Mouse (Mus musculus): ENCODE results near the gene Mcu. TPM values are rescaled to one million over a fixed set of nuclear protein-coding genes. Genes with fewer than 3 reads are reported as not detected.

The Mcu gene
- polyA plus RNA-seq, 1 experiment from 2014 or later, result 19.5 TPM

GRCm38 (mm10) chr10:59602043-59602442, 14.4 kb downstream of the Mcu start:
- Histone ChIP-seq H3K4me3 (ENCODE audit: low read depth, low read length) (no peak overlapping the region), H3K27me3 (replicated peaks; ENCODE audit: control insufficient read depth, insufficient read depth, low read length) (no peaks in the 10 kb centered on the region), H3K9me3 (replicated peaks; ENCODE audit: control insufficient read depth, low read length) (no peaks in the 10 kb centered on the region), H3K27ac (ENCODE audit: low read depth, low read length) (no peak overlapping the region), H3K4me2 (ENCODE audit: low read length) (no peak overlapping the region), H3K9ac (ENCODE audit: low read length) (no peak overlapping the region), H3K36me3 (ENCODE audit: control insufficient read depth, insufficient read depth, low read length) (no peaks in the 10 kb centered on the region), H3K4me1 (ENCODE audit: control insufficient read depth, insufficient read depth, low read length) (no peaks in the 10 kb centered on the region)
- WGBS, result 71% methylated on average over 8 of the region's 8 CpGs
- DNase-seq (ENCODE audit: low spot score) (peak; percentile 41), ATAC-seq (no peak)

DNA sequence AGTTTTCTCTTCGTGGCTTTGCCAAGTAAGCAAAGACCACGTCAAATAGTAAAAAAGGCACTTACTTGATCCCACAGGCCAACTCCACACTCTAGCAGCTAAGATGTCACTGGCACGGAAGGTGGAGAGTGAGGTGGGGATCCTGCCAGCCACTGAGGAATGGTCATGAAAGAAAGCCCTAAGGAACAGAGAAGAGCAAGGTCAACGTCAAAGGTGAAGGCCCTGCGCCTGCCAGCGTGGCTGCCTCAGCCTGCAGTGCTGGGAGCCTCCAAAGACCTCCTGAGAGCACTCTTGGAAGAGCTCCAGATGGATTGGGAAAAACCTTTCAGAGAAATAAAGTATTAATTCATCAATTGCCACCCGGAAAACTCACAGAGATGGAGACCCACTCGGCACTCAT, 16.0 kb downstream of the Mcu start:
- Histone ChIP-seq H3K4me2 (ENCODE audit: low read length) (no peak overlapping the region), H3K36me3 (ENCODE audit: control insufficient read depth, insufficient read depth, low read length) (0 out of 2 replicates have a peak, but pooled peaks cover 3% of the 10 kb centered on the region), H3K9ac (ENCODE audit: low read length) (no peak overlapping the region), H3K27me3 (replicated peaks; ENCODE audit: control insufficient read depth, insufficient read depth, low read length) (no peaks in the 10 kb centered on the region), H3K4me3 (ENCODE audit: low read depth, low read length) (no peak overlapping the region), H3K9me3 (replicated peaks; ENCODE audit: control insufficient read depth, low read length) (no peaks in the 10 kb centered on the region), H3K4me1 (ENCODE audit: control insufficient read depth, insufficient read depth, low read length) (no peaks in the 10 kb centered on the region), H3K27ac (ENCODE audit: low read depth, low read length) (no peak overlapping the region)
- no peak for DNase-seq (ENCODE audit: low spot score)
- 87% methylated on average over 8 of the region's 8 CpGs for WGBS
- no peak for ATAC-seq

DNA sequence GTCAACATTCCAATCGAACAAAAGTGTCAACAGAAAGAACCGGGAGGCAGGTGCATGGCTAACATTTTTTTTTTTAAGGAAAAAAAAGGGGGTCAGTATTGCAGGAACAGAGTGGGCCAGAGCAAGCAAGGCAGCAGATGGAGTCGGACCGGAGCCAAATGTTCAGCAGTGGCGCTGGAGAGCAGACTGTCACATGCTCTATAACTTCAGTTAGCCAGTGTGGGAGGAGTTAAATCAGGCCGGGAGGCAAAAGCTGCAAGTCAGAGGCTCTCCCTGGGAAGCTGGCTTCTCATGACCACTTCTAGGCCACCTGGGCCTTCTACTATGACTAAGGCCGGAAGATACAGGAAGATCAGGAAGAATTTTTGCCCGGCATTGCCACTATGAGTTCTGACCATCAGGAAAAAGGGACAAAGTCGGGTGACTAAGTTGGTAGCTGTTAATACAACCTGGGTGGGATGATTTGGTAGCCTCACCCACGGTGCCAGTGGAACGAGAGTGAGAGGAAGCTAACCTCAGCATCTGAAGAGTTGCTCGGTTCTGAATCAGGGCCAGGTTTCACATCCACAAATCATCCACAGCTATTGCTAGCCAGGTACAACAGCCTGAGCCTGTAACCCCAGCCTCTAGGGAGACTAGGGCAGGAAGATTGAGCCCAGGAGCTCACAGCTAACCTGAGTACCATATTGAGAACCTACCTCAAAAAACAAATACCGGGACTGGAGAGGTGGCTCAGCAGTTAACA, 22.5 kb downstream of the Mcu start:
- 74% methylated on average over 13 of the region's 13 CpGs for WGBS
- Histone ChIP-seq H3K9ac (ENCODE audit: low read length) (no peak overlapping the region), H3K4me2 (ENCODE audit: low read length) (no peak overlapping the region), H3K27ac (ENCODE audit: low read depth, low read length) (no peak overlapping the region), H3K9me3 (replicated peaks; ENCODE audit: control insufficient read depth, low read length) (no peaks in the 10 kb centered on the region), H3K27me3 (replicated peaks; ENCODE audit: control insufficient read depth, insufficient read depth, low read length) (no peaks in the 10 kb centered on the region), H3K4me3 (ENCODE audit: low read depth, low read length) (no peak overlapping the region), H3K4me1 (ENCODE audit: control insufficient read depth, insufficient read depth, low read length) (no peaks in the 10 kb centered on the region), H3K36me3 (ENCODE audit: control insufficient read depth, insufficient read depth, low read length) (0 out of 2 replicates have a peak, but pooled peaks cover 3% of the 10 kb centered on the region)
- DNase-seq (ENCODE audit: low spot score), result peak; percentile 55
- ATAC-seq, result 0 out of 2 replicates have a peak, but pooled peaks have one; percentile 52

DNA sequence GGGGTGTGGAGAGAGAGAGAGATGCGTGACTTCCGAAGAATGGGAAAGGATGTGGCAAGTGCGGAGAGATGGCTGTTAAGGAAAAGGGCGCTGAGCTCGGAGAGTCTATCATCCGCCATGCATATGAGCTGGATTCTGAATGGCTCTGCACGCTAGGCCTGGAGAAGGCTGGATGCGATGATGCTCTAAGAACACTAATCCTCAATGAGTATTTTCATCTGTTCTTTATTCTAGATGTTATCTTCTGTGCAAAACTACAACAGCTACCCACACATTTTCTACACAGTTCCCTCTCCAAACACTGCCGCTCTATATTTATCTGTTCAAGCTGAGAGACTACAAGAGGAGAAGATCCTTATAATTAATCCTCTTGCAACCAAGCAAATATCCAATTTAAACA, 25.9 kb downstream of the Mcu start:
- Histone ChIP-seq H3K27ac (ENCODE audit: low read depth, low read length) (no peak overlapping the region), H3K27me3 (replicated peaks; ENCODE audit: control insufficient read depth, insufficient read depth, low read length) (no peaks in the 10 kb centered on the region), H3K9me3 (replicated peaks; ENCODE audit: control insufficient read depth, low read length) (no peaks in the 10 kb centered on the region), H3K4me2 (ENCODE audit: low read length) (no peak overlapping the region), H3K36me3 (ENCODE audit: control insufficient read depth, insufficient read depth, low read length) (no peaks in the 10 kb centered on the region), H3K4me1 (ENCODE audit: control insufficient read depth, insufficient read depth, low read length) (no peaks in the 10 kb centered on the region), H3K4me3 (ENCODE audit: low read depth, low read length) (no peak overlapping the region), H3K9ac (ENCODE audit: low read length) (no peak overlapping the region)
- ATAC-seq (no peak), DNase-seq (ENCODE audit: low spot score) (no peak)
- WGBS, result 94% methylated on average over 9 of the region's 9 CpGs

- Histone ChIP-seq H3K4me1 (ENCODE audit: control insufficient read depth, insufficient read depth, low read length) (no peaks in the 10 kb centered on the region), H3K36me3 (ENCODE audit: control insufficient read depth, insufficient read depth, low read length) (no peaks in the 10 kb centered on the region), H3K9ac (ENCODE audit: low read length) (no peak overlapping the region), H3K27me3 (replicated peaks; ENCODE audit: control insufficient read depth, insufficient read depth, low read length) (no peaks in the 10 kb centered on the region), H3K4me2 (ENCODE audit: low read length) (no peak overlapping the region), H3K27ac (ENCODE audit: low read depth, low read length) (no peak overlapping the region), H3K4me3 (ENCODE audit: low read depth, low read length) (no peak overlapping the region), H3K9me3 (replicated peaks; ENCODE audit: control insufficient read depth, low read length) (no peaks in the 10 kb centered on the region)
- 93% methylated on average over 13 of the region's 13 CpGs for WGBS
- no peak for DNase-seq (ENCODE audit: low spot score)
- ATAC-seq, result no peak
Observed at GRCm38 (mm10) chr10:59589856-59590255, 26.6 kb downstream of the Mcu start.

- Histone ChIP-seq H3K27me3 (replicated peaks; ENCODE audit: control insufficient read depth, insufficient read depth, low read length) (no peaks in the 10 kb centered on the region), H3K4me2 (ENCODE audit: low read length) (no peak overlapping the region), H3K9me3 (replicated peaks; ENCODE audit: control insufficient read depth, low read length) (no peaks in the 10 kb centered on the region), H3K36me3 (ENCODE audit: control insufficient read depth, insufficient read depth, low read length) (no peaks in the 10 kb centered on the region), H3K4me1 (ENCODE audit: control insufficient read depth, insufficient read depth, low read length) (no peaks in the 10 kb centered on the region), H3K4me3 (ENCODE audit: low read depth, low read length) (no peak overlapping the region), H3K9ac (ENCODE audit: low read length) (no peak overlapping the region), H3K27ac (ENCODE audit: low read depth, low read length) (no peak overlapping the region)
- WGBS, result 90% methylated on average over 7 of the region's 7 CpGs
- DNase-seq (ENCODE audit: low spot score) (no peak), ATAC-seq (no peak)
Observed at GRCm38 (mm10) chr10:59589420-59589819, 27.1 kb downstream of the Mcu start.

DNA sequence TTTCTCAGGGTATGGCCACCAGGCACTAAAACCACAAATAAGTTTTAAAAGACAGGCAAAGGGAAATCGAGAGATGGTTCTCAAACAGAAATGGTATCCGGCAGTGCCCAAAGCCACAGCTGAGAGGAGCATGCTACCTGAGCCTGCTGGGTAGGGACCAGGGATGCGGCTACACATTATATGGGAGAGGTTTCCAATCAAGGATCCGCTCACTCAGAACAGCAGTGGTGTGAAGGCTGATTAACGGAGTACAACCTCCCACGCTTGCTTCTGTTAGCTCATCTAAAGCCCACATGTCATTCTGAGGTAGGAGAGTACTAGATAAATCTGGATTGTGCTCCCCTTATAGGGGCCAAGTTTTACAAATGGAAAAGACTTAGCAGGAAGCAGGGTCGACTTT, 28.4 kb downstream of the Mcu start:
- no peaks in the 10 kb centered on the region for H3K27me3 ChIP-seq (replicated peaks; ENCODE audit: control insufficient read depth, insufficient read depth, low read length)
- no peak for DNase-seq (ENCODE audit: low spot score)
- H3K9ac ChIP-seq (ENCODE audit: low read length), result no peak overlapping the region
- no peak for ATAC-seq
- no peaks in the 10 kb centered on the region for H3K36me3 ChIP-seq (ENCODE audit: control insufficient read depth, insufficient read depth, low read length)
- H3K4me2 ChIP-seq (ENCODE audit: low read length), result no peak overlapping the region
- no peak overlapping the region for H3K4me3 ChIP-seq (ENCODE audit: low read depth, low read length)
- no peaks in the 10 kb centered on the region for H3K4me1 ChIP-seq (ENCODE audit: control insufficient read depth, insufficient read depth, low read length)
- no peak overlapping the region for H3K27ac ChIP-seq (ENCODE audit: low read depth, low read length)
- H3K9me3 ChIP-seq (replicated peaks; ENCODE audit: control insufficient read depth, low read length), result no peaks in the 10 kb centered on the region
- WGBS, result 91% methylated on average over 7 of the region's 7 CpGs

DNA sequence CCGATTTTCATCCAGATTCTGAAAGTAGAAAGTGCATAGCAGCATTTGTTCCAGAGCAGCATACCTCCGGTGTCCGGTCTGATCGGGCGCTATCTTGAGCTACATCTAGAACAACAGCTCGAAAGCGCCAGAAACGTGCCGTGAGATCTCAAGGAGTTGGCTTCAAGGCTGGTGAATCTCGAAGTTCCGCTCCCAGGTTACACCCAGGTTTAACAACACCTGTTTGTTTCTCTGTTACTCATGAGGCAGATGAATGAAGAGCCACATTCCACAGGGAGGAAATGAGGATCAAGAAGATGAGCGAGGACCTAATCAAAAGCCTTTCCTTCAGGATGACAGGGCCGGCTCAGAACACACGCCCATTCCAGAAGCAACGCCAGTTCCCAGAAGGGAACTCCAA, 29.7 kb downstream of the Mcu start:
- Histone ChIP-seq H3K9ac (ENCODE audit: low read length) (no peak overlapping the region), H3K4me1 (ENCODE audit: control insufficient read depth, insufficient read depth, low read length) (no peaks in the 10 kb centered on the region), H3K9me3 (replicated peaks; ENCODE audit: control insufficient read depth, low read length) (no peaks in the 10 kb centered on the region), H3K4me3 (ENCODE audit: low read depth, low read length) (no peak overlapping the region), H3K36me3 (ENCODE audit: control insufficient read depth, insufficient read depth, low read length) (no peaks in the 10 kb centered on the region), H3K27me3 (replicated peaks; ENCODE audit: control insufficient read depth, insufficient read depth, low read length) (no peaks in the 10 kb centered on the region), H3K4me2 (ENCODE audit: low read length) (no peak overlapping the region), H3K27ac (ENCODE audit: low read depth, low read length) (no peak overlapping the region)
- 95% methylated on average over 15 of the region's 15 CpGs for WGBS
- DNase-seq (ENCODE audit: low spot score), result no peak
- no peak for ATAC-seq

DNA sequence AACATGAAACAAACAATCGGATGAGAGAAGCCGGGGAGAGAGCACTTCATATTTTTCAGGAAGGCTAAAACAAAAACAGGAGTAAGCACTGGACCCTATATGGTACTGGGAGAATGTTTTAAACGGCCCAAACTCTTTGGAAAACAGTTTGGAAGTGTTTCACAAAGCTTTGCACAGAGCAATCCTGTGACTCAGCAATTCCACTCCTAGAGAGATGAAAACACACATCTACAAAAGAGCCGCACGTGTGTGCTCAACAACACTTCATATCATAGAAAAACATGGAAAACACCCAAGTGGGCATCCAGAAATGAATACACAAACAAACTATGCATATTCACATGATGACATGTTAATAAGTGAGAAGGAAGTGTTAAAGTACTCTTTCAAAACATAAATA, 30.9 kb downstream of the Mcu start:
- Histone ChIP-seq H3K4me1 (ENCODE audit: control insufficient read depth, insufficient read depth, low read length) (no peaks in the 10 kb centered on the region), H3K4me2 (ENCODE audit: low read length) (no peak overlapping the region), H3K36me3 (ENCODE audit: control insufficient read depth, insufficient read depth, low read length) (no peaks in the 10 kb centered on the region), H3K4me3 (ENCODE audit: low read depth, low read length) (no peak overlapping the region), H3K9ac (ENCODE audit: low read length) (no peak overlapping the region), H3K27me3 (replicated peaks; ENCODE audit: control insufficient read depth, insufficient read depth, low read length) (no peaks in the 10 kb centered on the region), H3K27ac (ENCODE audit: low read depth, low read length) (no peak overlapping the region), H3K9me3 (replicated peaks; ENCODE audit: control insufficient read depth, low read length) (no peaks in the 10 kb centered on the region)
- DNase-seq (ENCODE audit: low spot score) (no peak), ATAC-seq (no peak)
- WGBS, result 90% methylated on average over 5 of the region's 5 CpGs

Measured in forebrain, embryonic 14.5 days (tissue).